Mouse (Mus musculus) gastrocnemius, adult 2 months (tissue): ENCODE measurements around the gene Zfp273. TPM values are rescaled to one million over a fixed set of nuclear protein-coding genes. Genes with fewer than 3 reads are reported as not detected.
"Not testable (repeated sequence)": the region's sequence is repeated elsewhere in the genome, so short reads cannot be mapped to it uniquely, and the experiment has no call there.

ENCODE experiments used
- DNase-seq: peaks from one replicate; pipeline ENCODE4 v3.0.0; 2022
- H3K27ac ChIP-seq: fragments of 200-600 bp; 2 replicates; pipeline ENCODE4 v1.8.1; 2022; ENCODE audit warnings: mild to moderate bottlenecking
- H3K4me3 ChIP-seq: fragments of 200-600 bp; 2 replicates; pipeline ENCODE4 v1.8.1; 2022; ENCODE audit warnings: mild to moderate bottlenecking, moderate library complexity
- CTCF ChIP-seq: fragments of 200-600 bp; IDR thresholded peaks from 2 replicates; pipeline ENCODE4 v1.8.1; 2022; ENCODE audit warnings: antibody characterized with exemption, mild to moderate bottlenecking, moderate library complexity
- intact Hi-C: fragments of 180-260 bp; cut with DNase I; formaldehyde crosslinking; loops from one replicate; pipeline ENCODE4 v1.15.1; 2025
- total RNA-seq, 2 experiments: library from RNA; stranded (reverse); gene quantifications; 2 replicates each; pipeline ENCODE4 v1.2.3; 2021

Zfp273 gene
- total RNA-seq, 2 experiments from 2014 or later = 1.6 to 1.8 TPM

DNA sequence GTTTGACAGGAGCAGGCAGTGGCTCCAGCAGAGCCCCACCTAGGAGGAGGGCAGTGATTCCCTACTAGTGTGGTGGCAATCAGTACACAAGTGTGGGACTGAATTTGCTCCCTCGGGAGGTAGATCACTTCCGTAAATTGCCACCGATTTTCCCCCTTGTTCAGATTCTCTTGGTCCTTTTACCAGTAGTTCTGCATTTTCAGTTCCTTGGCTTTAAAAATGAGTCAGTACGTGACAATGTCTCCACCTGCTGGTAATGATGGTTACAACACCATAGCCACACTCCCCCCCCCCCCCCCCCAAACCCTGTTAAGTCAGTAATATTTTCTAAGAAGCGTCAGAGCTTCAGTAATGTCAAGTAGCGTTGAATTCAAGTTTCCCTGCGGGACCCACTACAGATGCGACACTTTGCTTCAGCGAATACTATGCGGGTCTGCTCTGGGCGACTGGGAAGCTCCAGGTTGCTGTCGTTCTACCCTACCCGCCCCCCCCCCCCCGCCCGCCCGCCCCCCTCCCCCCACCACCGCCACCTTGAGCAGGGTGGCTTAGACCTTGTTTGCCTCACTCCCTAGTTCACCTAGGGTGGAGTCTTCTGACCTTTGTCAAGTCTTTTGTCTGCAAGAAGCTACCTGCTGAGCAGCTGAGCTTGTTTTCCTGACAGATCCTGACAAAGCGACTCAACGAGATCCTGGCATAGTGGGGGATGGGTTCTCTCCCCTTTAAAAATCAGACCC lies 30.7 kb downstream of the Zfp273 start:
- intact Hi-C loops = loop anchor here (5.0 kb wide), 1 partner anchor 207 kb away; the partner anchor contains the start of genes Gm49345 and Zfp729a
- peak; percentile 20 for DNase-seq
- peak overlapping the region; percentile 66 for H3K4me3 ChIP-seq
- TF ChIP-seq CTCF = peak; percentile 68
- H3K27ac ChIP-seq = peak overlapping the region; percentile 43; the same call in 1 of the 2 replicates

DNA sequence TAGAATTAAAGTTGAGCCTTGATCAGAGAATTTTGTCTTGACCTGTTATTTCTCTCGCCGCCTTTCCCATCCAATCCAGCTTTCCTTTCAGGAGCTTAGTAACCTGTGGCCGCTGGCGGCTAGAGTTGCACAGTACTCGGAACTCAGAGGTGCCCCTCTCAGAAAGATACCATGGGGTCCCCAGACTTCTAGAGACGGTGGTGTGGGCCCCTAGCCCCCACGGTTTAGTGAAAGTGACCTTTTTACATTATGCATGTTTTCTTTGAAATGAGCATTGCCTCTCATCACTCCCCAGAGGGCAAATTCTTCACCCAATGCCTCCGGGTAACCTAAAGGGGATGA lies 31.3 kb downstream of the Zfp273 start:
- peak overlapping the region; percentile 66 for H3K4me3 ChIP-seq
- no peak overlapping the region for H3K27ac ChIP-seq
- intact Hi-C loops = loop anchor here (5.0 kb wide), 2 partner anchors 163 to 208 kb away; partner anchors contain the start of genes Gm49345 and Zfp729a
- DNase-seq = no peak
- no peak for TF ChIP-seq CTCF

DNA sequence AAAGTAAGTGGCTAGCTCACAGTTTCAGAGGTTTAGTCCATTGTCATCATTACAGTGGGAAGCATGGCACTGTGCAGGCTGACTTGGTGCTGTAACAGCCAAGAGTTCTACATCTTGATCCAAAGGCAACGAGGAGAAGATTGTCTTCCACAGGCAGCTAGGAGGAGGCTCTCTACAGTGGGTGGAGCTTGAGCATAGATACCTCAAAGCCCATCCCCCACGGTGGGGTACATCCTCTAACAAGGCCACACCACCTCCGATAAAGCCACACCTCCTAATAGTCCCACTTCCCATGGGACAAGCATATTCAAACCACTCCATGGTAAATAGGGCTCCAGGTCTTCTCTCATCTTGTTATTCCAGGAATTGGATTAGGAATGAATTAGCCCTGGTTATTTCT lies 36.8 kb downstream of the Zfp273 start:
- no peak for DNase-seq
- Histone ChIP-seq H3K27ac (no peak overlapping the region), H3K4me3 (no peak overlapping the region)
- intact Hi-C loops = no loop called here
- TF ChIP-seq CTCF = no peak

DNA sequence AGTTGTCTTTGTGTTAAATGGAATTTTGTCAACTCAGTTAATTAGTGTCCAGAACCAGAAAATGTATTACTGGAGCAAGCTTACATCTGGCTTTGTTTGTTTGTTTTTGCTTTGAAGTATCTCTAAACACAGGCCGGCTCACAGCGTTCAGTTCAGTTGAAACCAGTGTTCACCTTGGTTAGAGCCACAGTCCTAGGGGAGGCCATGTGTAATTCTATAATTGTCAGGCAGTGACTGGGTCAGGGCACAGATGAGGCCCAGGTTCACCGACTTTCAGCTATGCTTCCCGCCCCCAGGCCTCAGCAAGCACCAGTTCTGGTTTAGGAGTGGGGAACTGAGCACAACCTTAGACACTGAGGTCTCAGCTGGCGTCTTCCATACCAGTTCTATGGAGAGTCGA lies 39.6 kb downstream of the Zfp273 start:
- Histone ChIP-seq H3K27ac (no peak overlapping the region), H3K4me3 (no peak overlapping the region)
- no peak for DNase-seq
- TF ChIP-seq CTCF = no peak
- intact Hi-C loops = no loop called here

DNA sequence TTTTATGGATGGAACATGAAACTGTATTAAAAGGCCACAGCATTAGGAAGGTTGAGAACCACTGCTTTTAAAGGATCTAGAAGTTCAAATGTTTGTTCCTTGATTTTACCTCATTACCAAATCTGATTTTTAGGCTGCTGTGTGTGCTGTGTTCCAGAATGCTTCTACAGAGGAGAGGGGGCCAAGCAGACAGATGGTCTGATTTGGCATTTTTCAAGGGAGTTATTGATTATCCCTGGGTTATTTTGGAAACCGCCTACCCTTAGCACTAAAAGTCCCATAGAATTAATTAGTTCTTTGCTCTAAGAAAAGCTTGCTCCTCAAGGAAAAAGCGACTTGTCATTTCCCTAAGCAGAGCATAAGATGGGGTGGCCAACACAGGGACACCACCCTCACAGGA lies 40.4 kb downstream of the Zfp273 start:
- no peak overlapping the region for H3K27ac ChIP-seq
- intact Hi-C loops = no loop called here
- H3K4me3 ChIP-seq = no peak overlapping the region
- TF ChIP-seq CTCF = no peak
- no peak for DNase-seq

DNA sequence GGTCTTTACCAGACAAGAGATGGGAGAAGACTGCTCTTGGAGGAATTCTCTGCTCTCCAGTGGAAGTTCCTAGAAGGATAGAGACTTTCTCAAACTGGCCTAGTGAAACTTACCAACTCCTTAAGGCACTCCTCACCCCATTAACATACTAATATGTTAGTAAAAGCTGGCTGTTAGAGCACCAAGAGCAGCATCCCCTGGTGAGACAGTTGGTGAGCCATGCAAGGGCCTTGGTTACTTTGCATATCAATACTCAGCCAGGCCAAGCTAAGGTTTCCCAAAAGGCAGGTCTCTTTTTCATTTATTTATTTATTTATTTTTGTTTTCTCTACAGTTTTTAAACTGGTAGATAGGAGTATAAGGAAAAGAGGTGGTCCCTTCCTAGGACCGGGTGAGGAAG lies 43.8 kb downstream of the Zfp273 start:
- Histone ChIP-seq H3K4me3 (no peak overlapping the region), H3K27ac (no peak overlapping the region)
- no peak for DNase-seq
- no peak for TF ChIP-seq CTCF
- intact Hi-C loops = no loop called here

DNA sequence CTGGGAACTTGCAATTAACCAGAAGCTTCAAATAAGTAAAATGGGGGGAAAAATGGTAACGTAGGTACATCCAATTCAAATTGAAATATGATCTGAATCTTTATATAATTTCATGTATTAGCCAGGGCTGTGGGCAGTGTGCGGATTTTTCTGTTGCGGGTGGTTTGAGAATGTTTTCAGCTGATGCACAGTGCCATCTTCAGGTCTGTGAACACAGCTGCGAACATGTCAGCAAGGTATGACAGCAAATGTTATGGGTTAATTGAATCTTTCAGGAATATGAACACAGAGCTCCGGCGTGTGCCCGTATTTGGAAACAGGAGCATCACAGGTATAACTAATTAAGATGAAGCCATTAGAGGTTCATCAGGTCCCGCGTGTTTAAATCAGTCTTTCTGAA lies 49.0 kb downstream of the Zfp273 start:
- DNase-seq = no peak
- intact Hi-C loops = no loop called here
- H3K4me3 ChIP-seq = no peak overlapping the region
- H3K27ac ChIP-seq = no peak overlapping the region
- TF ChIP-seq CTCF = no peak

DNA sequence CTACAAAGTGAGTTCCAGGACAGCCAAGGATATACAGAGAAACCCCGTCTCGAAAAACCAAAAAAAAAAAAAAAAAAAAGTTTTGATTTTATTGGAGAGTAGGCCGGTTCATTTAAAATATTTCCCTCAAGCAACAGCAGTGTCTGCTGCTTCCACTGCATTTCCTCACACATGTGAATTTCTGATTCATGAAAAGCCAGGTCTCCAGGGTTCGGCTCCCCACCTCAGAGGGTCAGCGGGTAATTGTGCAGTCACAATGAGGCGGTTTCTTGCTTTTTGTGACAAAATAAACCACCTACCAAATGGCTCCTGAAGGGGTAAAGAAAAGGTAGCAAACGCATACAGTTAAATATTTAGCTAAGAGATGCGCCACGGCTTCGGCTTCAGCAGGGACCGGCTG lies 49.5 kb downstream of the Zfp273 start, which contains the start of gene BC048507:
Gene BC048507, plus strand, starts transcription at position 301 of the 400 bp plus-strand sequence.
- TF ChIP-seq CTCF = no peak
- no peak within 1 kb of the TSS for H3K4me3 ChIP-seq
- intact Hi-C loops = no loop called here
- no peak within 1 kb of the TSS for H3K27ac ChIP-seq
- DNase-seq = no peak

DNA sequence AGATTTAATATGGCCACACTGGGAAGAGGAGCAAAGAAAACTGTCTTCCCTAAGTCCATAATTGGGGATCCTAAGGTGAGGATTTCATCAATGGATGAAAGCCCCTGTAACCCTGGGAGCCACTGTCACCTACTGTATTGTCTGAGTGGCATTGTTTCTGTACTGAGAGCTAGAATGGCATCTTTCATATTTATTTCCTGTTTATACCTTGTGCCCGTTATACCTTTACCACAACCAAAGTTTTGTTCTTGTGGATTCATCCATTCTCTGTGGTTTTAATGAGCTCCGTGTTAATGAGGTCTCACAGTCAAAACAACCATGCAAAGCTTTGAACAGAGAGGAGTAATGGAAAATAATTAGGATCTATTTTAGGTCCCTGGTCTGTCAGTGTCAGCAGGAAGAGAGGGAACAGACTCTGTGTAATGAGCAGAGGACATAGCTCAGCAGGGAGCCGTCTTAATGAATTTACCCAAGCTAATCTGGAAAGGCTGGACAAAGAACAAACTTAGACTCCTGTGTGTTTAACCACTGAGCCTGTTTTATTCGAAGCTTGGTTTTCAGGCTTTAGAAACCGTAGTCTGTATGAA lies 51.3 kb downstream of the Zfp273 start:
- DNase-seq = no peak
- TF ChIP-seq CTCF = no peak
- intact Hi-C loops = no loop called here
- Histone ChIP-seq H3K27ac (no peak overlapping the region), H3K4me3 (no peak overlapping the region)

DNA sequence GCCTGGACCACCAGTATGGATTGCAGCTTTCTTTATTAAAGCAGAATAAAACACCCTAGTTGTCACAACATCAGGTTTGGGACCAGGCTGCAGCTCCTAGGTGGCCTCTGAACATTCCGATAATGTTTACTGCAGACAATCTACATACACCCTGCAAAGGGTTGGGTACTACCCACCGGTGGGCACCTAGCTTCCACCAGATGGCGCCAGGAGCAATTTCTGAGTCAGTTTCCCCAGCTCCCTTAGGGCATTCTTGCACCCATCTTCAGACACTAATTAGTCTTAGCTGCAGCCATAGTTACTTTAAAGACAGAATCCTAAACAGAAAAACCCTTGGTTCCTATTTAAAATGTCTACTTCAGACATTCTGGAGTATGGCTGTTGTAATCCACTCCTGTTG lies 54.4 kb downstream of the Zfp273 start:
- intact Hi-C loops = no loop called here
- no peak overlapping the region for H3K27ac ChIP-seq
- no peak for DNase-seq
- TF ChIP-seq CTCF = peak; percentile 18; the same call in 1 of the 2 replicates
- H3K4me3 ChIP-seq = no peak overlapping the region

DNA sequence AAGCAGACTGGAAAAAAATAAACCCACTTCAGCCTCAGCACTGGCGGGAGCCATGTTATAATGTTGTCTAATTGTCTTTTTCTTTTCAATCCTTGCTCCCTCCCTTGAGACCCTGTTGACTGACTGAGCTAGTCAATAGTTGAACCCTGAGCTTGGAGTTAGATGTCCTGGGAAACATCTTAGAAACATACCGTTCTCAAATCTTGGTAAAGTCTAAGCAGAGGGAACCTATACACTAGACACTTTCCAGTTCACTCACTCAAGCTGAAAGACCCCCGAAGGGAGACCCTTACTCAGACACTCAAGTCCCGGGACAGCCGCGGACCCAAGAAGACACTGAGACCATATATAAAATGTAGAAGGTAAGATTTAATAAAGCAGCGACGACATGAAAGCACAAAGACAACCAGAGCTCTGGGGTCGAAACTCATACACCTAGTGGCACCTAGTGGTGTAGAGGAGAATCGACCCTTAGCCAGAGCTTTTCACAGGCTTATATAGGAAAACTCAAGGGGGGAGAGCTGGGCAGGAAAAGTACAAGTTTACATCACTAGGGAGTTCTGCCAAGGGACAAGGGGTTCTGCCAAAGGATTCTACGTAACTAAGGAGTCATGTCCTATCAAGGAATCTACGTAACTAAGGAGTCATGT lies 62.6 kb downstream of the Zfp273 start:
- not testable (repeated sequence) for H3K27ac ChIP-seq

More for the DNA sequence above, 62.6 kb downstream of the Zfp273 start:
- intact Hi-C loops, DNase-seq, H3K4me3 ChIP-seq: not testable (repeated sequence)

Other genes with a start within 250 kb of the Zfp273 start
- 1 to 10 TPM; 2.4 to 3.4 TPM for gene Zfp729b, start 204.0 kb upstream of the Zfp273 start, total RNA-seq
- gene Gm49345, start 176.0 kb upstream of the Zfp273 start, total RNA-seq = 1 to 10 TPM in 1 of 2 experiments, under 1 TPM in 1; 0.13 to 1.6 TPM
- gene Zfp729a, start 175.9 kb upstream of the Zfp273 start, total RNA-seq = 1 to 10 TPM; 3.6 to 3.7 TPM
- 1 to 10 TPM; 2.3 to 3.5 TPM for gene Zfp738, start 126.7 kb upstream of the Zfp273 start, total RNA-seq
- gene Zfp65, start 84.6 kb upstream of the Zfp273 start, total RNA-seq = 1 to 10 TPM; 3.5 to 4.8 TPM
- gene Zfp85, start 58.5 kb upstream of the Zfp273 start, total RNA-seq = 1 to 10 TPM; 1.6 TPM
- 1 to 10 TPM; 3.6 to 5.5 TPM for gene Zfp493, start 34.0 kb upstream of the Zfp273 start, total RNA-seq
- 1 to 10 TPM in 1 of 2 experiments, under 1 TPM in 1; 0.64 to 1.1 TPM for gene Gm10037, start 17.4 kb downstream of the Zfp273 start, total RNA-seq
- not detected for gene BC048507, start 49.6 kb downstream of the Zfp273 start, total RNA-seq